Comparison of ENCODE assay signal across 23 mouse cellular contexts in genomic region chr14:77370521-77370920, GRCm38 (mm10).
"Had no signal": no experiment of that assay in that cellular context is flagged by ENCODE, and none has a peak within 500 bp of the region (broad histone marks: within the 10 kb centered on the region; RNA-seq: fewer than 3 reads in every experiment).

No protein-coding gene starts in this region.

- H3K9ac ChIP-seq: embryonic facial prominence, embryonic 12.5 days; embryonic facial prominence, embryonic 13.5 days; embryonic facial prominence, embryonic 15.5 days; forebrain, embryonic 12.5 days; forebrain, embryonic 13.5 days; forebrain, embryonic 15.5 days; forebrain, postnatal 0 days had no signal

- H3K36me3 ChIP-seq: embryonic facial prominence, embryonic 10.5 days; embryonic facial prominence, embryonic 12.5 days; embryonic facial prominence, embryonic 13.5 days; embryonic facial prominence, embryonic 15.5 days; forebrain, embryonic 10.5 days; forebrain, embryonic 12.5 days; forebrain, embryonic 15.5 days had no signal

- DNase-seq: cerebellum, adult 8-10 months; cerebellum, adult 9-10 months; cerebellum, adult 9-11 months; cerebellum, postnatal 10 days; embryo, embryonic 11 days; forebrain, postnatal 0 days; gastrocnemius, adult 2 months; gastrocnemius, postnatal 10 days; gastrocnemius, postnatal 14 days; gastrocnemius, postnatal 25 days; gastrocnemius, postnatal 36 days; heart, adult 18-20 months had no signal

- ATAC-seq: forebrain, embryonic 13.5 days; forebrain, embryonic 14.5 days; forebrain, embryonic 15.5 days; forebrain, embryonic 16.5 days; forebrain, postnatal 0 days had no signal

- H3K27me3 ChIP-seq: embryonic facial prominence, embryonic 12.5 days; embryonic facial prominence, embryonic 13.5 days; embryonic facial prominence, embryonic 15.5 days; forebrain, embryonic 12.5 days; forebrain, embryonic 13.5 days; forebrain, embryonic 15.5 days had no signal

- H3K4me2 ChIP-seq: embryonic facial prominence, embryonic 12.5 days; embryonic facial prominence, embryonic 13.5 days; embryonic facial prominence, embryonic 15.5 days; forebrain, embryonic 12.5 days; forebrain, embryonic 13.5 days; forebrain, embryonic 15.5 days had no signal

- H3K9me3 ChIP-seq: embryonic facial prominence, embryonic 10.5 days; embryonic facial prominence, embryonic 12.5 days; embryonic facial prominence, embryonic 13.5 days; embryonic facial prominence, embryonic 15.5 days; forebrain, embryonic 10.5 days; forebrain, embryonic 12.5 days; forebrain, embryonic 13.5 days; forebrain, embryonic 15.5 days had no signal

- H3K4me1 ChIP-seq: embryonic facial prominence, embryonic 12.5 days; forebrain, embryonic 12.5 days; forebrain, embryonic 13.5 days; forebrain, embryonic 15.5 days had no signal

- H3K27ac ChIP-seq: embryonic facial prominence, embryonic 10.5 days; embryonic facial prominence, embryonic 12.5 days; embryonic facial prominence, embryonic 13.5 days; embryonic facial prominence, embryonic 15.5 days; forebrain, embryonic 10.5 days; forebrain, embryonic 12.5 days; forebrain, embryonic 13.5 days; forebrain, embryonic 15.5 days; gastrocnemius, adult 2 months had no signal

- H3K4me3 ChIP-seq: embryonic facial prominence, embryonic 10.5 days; embryonic facial prominence, embryonic 12.5 days; embryonic facial prominence, embryonic 13.5 days; embryonic facial prominence, embryonic 15.5 days; erythroblast, embryonic 14.5 days; forebrain, embryonic 10.5 days; forebrain, embryonic 12.5 days; forebrain, embryonic 13.5 days; forebrain, embryonic 15.5 days; gastrocnemius, adult 2 months had no signal
